Mouse (Mus musculus) ovary, postnatal 14 days (tissue): ENCODE results near the gene Mxi1.

Experiments
- DNase-seq: peaks from one replicate; pipeline ENCODE4 v3.0.0; 2022; ENCODE audit warnings: low spot score

The Mxi1 gene

GRCm38 (mm10) chr19:53423341-53423753, 113.0 kb downstream of the Mxi1 start:
- no peak for DNase-seq

- DNase-seq: no peak
These were observed 113.6 kb downstream of the Mxi1 start for GRCm38 (mm10) chr19:53423816-53424465.

- no peak for DNase-seq
These were observed 114.3 kb downstream of the Mxi1 start for GRCm38 (mm10) chr19:53424629-53425028.
